Mouse (Mus musculus) lung, embryonic 14.5 days (tissue): Measurements from ENCODE around the gene Atox1. TPM values are rescaled to one million over a fixed set of nuclear protein-coding genes. Genes with fewer than 3 reads are reported as not detected.
A peak's percentile ranks its signal among the peaks of the same experiment; 100 is the strongest.

Source experiments
- ATAC-seq: fragments of 200-750 bp; cut with Nextera tagmentation; 2 replicates; pipeline ENCODE4 v1.8.0; 2017; ENCODE audit warnings: mild to moderate bottlenecking, moderate TSS enrichment, moderate library complexity; ENCODE audit not compliant: insufficient read depth
- DNase-seq: peaks from one replicate; pipeline ENCODE4 v3.0.0-alpha.2; 2015
- H3K27ac ChIP-seq: fragments of 300-500 bp; sonication (generic); 2 replicates; pipeline ENCODE4 v1.5.1; 2014; ENCODE audit warnings: low read depth, mild to moderate bottlenecking, moderate library complexity
- H3K27me3 ChIP-seq: fragments of 300-500 bp; sonication (generic); 2 replicates; pipeline ENCODE4 v1.6.1; 2014; ENCODE audit warnings: low read length, control low read depth; ENCODE audit not compliant: insufficient read depth
- H3K36me3 ChIP-seq: fragments of 300-500 bp; sonication (generic); 2 replicates; pipeline ENCODE4 v1.6.1; 2014; ENCODE audit warnings: control low read depth; ENCODE audit not compliant: insufficient read depth
- H3K4me1 ChIP-seq: fragments of 300-500 bp; sonication (generic); 2 replicates; pipeline ENCODE4 v1.6.1; 2014; ENCODE audit warnings: antibody characterized with exemption, control low read depth; ENCODE audit not compliant: insufficient read depth
- H3K4me2 ChIP-seq: fragments of 300-500 bp; sonication (generic); 2 replicates; pipeline ENCODE4 v1.6.1; 2014; ENCODE audit warnings: mild to moderate bottlenecking
- H3K4me3 ChIP-seq: fragments of 300-500 bp; sonication (generic); 2 replicates; pipeline ENCODE4 v1.5.1; 2014; ENCODE audit warnings: low read depth, low read length
- H3K9ac ChIP-seq: fragments of 300-500 bp; sonication (generic); 2 replicates; pipeline ENCODE4 v1.6.1; 2014
- H3K9me3 ChIP-seq: fragments of 300-500 bp; sonication (generic); 2 replicates; pipeline ENCODE4 v1.6.1; 2016; ENCODE audit warnings: low read depth, low read length, control low read depth
- CTCF ChIP-seq: IDR thresholded peaks from 2 replicates; pipeline ENCODE4 v1.5.1; 2016; ENCODE audit warnings: antibody characterized with exemption, low read depth
- WGBS: fragments of 180-500 bp; shearing (Covaris S2); extraction: QIAGEN DNeasy Blood & Tissue Kit; methylation state at CpG from one replicate; pipeline ENCODE4 v1.1.7; 2014; 5-methylcytosine and 5-hydroxymethylcytosine counted together
- polyA plus RNA-seq: library from polyadenylated mRNA; unstranded; fragments of >200 nt; fragmentation: Nextera tagmentation; extraction: Ambion mirVana; gene quantifications from 2 replicates; pipeline ENCODE4 v1.2.1, GENCODE M21; 2014

Atox1 gene
- polyA plus RNA-seq, 1 experiment from 2014 or later: 506 TPM

- H3K4me3 ChIP-seq: no peak overlapping the region
- 62% methylated on average over 2 of the region's 2 CpGs for WGBS
Measured at GRCm38 (mm10) chr11:55455166-55455565, 5.9 kb downstream of the Atox1 start.

GRCm38 (mm10) chr11:55453640-55454039, 7.4 kb downstream of the Atox1 start:
- H3K36me3 ChIP-seq: peaks cover 29% of the 10 kb centered on the region
- 85% methylated on average over 4 of the region's 4 CpGs for WGBS
- no peak for TF ChIP-seq CTCF

More at GRCm38 (mm10) chr11:55455166-55455565, 5.9 kb downstream of the Atox1 start:
- no peak for DNase-seq
- Histone ChIP-seq H3K27ac (no peak overlapping the region), H3K4me1 (peaks cover 2% of the 10 kb centered on the region; the same call in 1 of the 2 replicates), H3K4me2 (no peak overlapping the region), H3K9me3 (no peaks in the 10 kb centered on the region), H3K9ac (no peak overlapping the region), H3K27me3 (no peaks in the 10 kb centered on the region), H3K36me3 (peaks cover 16% of the 10 kb centered on the region)
- ATAC-seq: no peak
- no peak for TF ChIP-seq CTCF

DNA sequence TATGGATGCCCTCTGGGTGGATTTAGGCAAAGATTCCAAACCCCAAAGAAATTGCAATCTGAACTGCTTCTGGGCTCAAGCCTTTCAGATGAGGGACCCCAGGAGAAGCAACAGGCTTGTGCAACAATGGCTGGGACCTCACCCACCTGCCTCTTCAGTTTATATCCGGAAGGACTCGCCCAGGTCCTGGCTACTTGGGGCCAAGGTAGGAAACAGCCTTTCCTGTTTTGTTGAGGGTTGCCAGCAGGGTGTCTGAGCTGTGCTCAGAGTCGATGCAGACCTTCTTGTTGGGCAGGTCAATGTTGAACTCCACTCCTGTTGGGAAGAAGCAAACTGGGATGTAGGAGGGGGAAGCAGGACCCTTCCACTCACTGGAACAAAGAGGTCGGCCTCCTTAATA, 10.7 kb downstream of the Atox1 start:
- ATAC-seq: no peak
- whole genome bisulfite sequencing: 75% methylated on average over 4 of the region's 4 CpGs
- H3K4me2 ChIP-seq: no peak overlapping the region
- no peaks in the 10 kb centered on the region for H3K27me3 ChIP-seq
- no peak overlapping the region for H3K9ac ChIP-seq
- no peak for DNase-seq
- no peaks in the 10 kb centered on the region for H3K4me1 ChIP-seq
- H3K27ac ChIP-seq: no peak overlapping the region
- H3K9me3 ChIP-seq: no peaks in the 10 kb centered on the region
- no peak for TF ChIP-seq CTCF
- peaks cover 43% of the 10 kb centered on the region for H3K36me3 ChIP-seq
- no peak overlapping the region for H3K4me3 ChIP-seq

More at GRCm38 (mm10) chr11:55453640-55454039, 7.4 kb downstream of the Atox1 start:
- Histone ChIP-seq H3K27me3 (no peaks in the 10 kb centered on the region), H3K4me1 (no peaks in the 10 kb centered on the region), H3K4me2 (no peak overlapping the region), H3K27ac (no peak overlapping the region), H3K9ac (no peak overlapping the region), H3K9me3 (no peaks in the 10 kb centered on the region), H3K4me3 (no peak overlapping the region)
- DNase-seq (no peak), ATAC-seq (no peak)

- H3K27ac ChIP-seq: no peak overlapping the region
- ATAC-seq: no peak
Measured at GRCm38 (mm10) chr11:55449531-55449930, 11.5 kb downstream of the Atox1 start.

GRCm38 (mm10) chr11:55446579-55446978, 14.5 kb downstream of the Atox1 start:
- ATAC-seq: peak; percentile 79
- H3K27ac ChIP-seq: peak overlapping the region; percentile 48; the same call in 1 of the 2 replicates
- H3K9me3 ChIP-seq: no peaks in the 10 kb centered on the region
- no peak overlapping the region for H3K9ac ChIP-seq
- peaks cover 42% of the 10 kb centered on the region for H3K36me3 ChIP-seq
- no peaks in the 10 kb centered on the region for H3K4me1 ChIP-seq
- WGBS: 13% methylated on average over 4 of the region's 4 CpGs
- H3K27me3 ChIP-seq: no peaks in the 10 kb centered on the region
- no peak overlapping the region for H3K4me3 ChIP-seq
- peak; percentile 93 for DNase-seq
- peak; percentile 94 for TF ChIP-seq CTCF
- no peak overlapping the region for H3K4me2 ChIP-seq

More at GRCm38 (mm10) chr11:55449531-55449930, 11.5 kb downstream of the Atox1 start:
- no peak for TF ChIP-seq CTCF
- peak; percentile 48 for DNase-seq
- Histone ChIP-seq H3K9me3 (no peaks in the 10 kb centered on the region), H3K27me3 (no peaks in the 10 kb centered on the region), H3K9ac (no peak overlapping the region), H3K4me1 (no peaks in the 10 kb centered on the region), H3K36me3 (peaks cover 46% of the 10 kb centered on the region), H3K4me3 (no peak overlapping the region), H3K4me2 (no peak overlapping the region)
- 71% methylated on average over 7 of the region's 7 CpGs for WGBS

GRCm38 (mm10) chr11:55444772-55445171, 16.3 kb downstream of the Atox1 start:
- peaks cover 29% of the 10 kb centered on the region for H3K36me3 ChIP-seq
- H3K9ac ChIP-seq: no peak overlapping the region
- WGBS: 7% methylated on average over 1 of the region's 1 CpGs
- H3K27me3 ChIP-seq: no peaks in the 10 kb centered on the region
- H3K4me2 ChIP-seq: no peak overlapping the region
- H3K9me3 ChIP-seq: no peaks in the 10 kb centered on the region
- no peak overlapping the region for H3K4me3 ChIP-seq
- peak; percentile 99 for DNase-seq
- ATAC-seq: peak; percentile 23
- TF ChIP-seq CTCF: peak; percentile 86
- H3K4me1 ChIP-seq: no peaks in the 10 kb centered on the region
- no peak overlapping the region for H3K27ac ChIP-seq

DNA sequence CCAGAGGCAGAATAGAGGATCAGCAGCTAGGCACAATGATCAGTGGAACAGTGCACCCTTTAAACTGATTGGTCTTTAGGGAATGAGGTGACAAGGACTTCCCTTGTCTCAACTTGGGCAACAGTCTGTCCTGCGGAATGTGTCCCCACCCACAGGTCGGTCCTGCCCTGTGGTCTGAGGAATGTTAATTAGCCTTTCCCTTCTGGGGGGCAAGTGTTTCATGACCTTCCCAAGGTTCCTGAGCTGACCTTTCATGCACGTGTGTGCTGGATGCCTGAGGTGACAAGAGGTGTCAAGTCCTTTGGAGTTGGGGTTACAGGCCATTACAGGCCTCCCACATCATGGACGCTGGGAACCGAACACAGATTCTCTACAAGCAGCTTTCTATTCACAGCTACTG, 21.3 kb downstream of the Atox1 start:
- WGBS: 61% methylated on average over 5 of the region's 5 CpGs
- no peak for DNase-seq
- no peak overlapping the region for H3K4me2 ChIP-seq

More for the DNA sequence above, 21.3 kb downstream of the Atox1 start:
- TF ChIP-seq CTCF: no peak
- peaks cover 3% of the 10 kb centered on the region; the same call in 1 of the 2 replicates for H3K36me3 ChIP-seq
- no peaks in the 10 kb centered on the region for H3K27me3 ChIP-seq
- ATAC-seq: no peak
- no peak overlapping the region for H3K4me3 ChIP-seq
- H3K9me3 ChIP-seq: no peaks in the 10 kb centered on the region
- H3K9ac ChIP-seq: no peak overlapping the region
- no peaks in the 10 kb centered on the region for H3K4me1 ChIP-seq
- H3K27ac ChIP-seq: no peak overlapping the region
